Mouse (Mus musculus): ENCODE measurements around the gene Arhgap25. TPM values are rescaled to one million over a fixed set of nuclear protein-coding genes. Genes with fewer than 3 reads are reported as not detected.
A peak's percentile ranks its signal among the peaks of the same experiment; 100 is the strongest.
"Not testable (repeated sequence)": the region's sequence is repeated elsewhere in the genome, so short reads cannot be mapped to it uniquely, and the experiment has no call there.

Gene Arhgap25
- total RNA-seq, 4 experiments from 2014 or later, result 2.9 to 8.9 (median 5.9) TPM

GRCm38 (mm10) chr6:87503976-87504375 lies 29.1 kb downstream of the Arhgap25 start:
- no peak for DNase-seq (ENCODE audit: low spot score in 2 of 2)

- no peak for DNase-seq (ENCODE audit: low spot score in 2 of 2)
Observed at GRCm38 (mm10) chr6:87503536-87503935, 29.5 kb downstream of the Arhgap25 start.

GRCm38 (mm10) chr6:87502831-87503286 lies 30.2 kb downstream of the Arhgap25 start:
- DNase-seq (ENCODE audit: low spot score in 2 of 2), result no peak

DNA sequence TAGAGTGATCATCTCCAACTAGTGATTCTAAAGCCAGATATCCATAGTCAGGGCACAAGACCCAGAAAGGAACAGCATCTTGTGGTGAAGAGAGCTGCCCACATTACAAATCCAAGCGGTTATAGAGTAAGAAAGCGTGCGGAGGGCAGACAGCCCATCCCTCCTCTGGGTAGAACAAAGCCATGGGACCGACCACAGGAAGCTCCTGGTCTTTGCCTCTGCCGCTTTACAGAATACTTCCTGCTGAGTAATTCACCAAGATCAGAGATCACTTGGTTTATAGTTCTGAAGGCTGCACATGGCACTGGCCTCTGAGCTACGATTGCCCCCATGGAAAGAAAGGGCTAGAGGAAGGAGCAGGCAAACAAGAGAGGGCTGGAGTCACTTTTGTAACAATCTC lies 30.6 kb downstream of the Arhgap25 start:
- DNase-seq (ENCODE audit: low spot score in 2 of 2), result no peak

DNA sequence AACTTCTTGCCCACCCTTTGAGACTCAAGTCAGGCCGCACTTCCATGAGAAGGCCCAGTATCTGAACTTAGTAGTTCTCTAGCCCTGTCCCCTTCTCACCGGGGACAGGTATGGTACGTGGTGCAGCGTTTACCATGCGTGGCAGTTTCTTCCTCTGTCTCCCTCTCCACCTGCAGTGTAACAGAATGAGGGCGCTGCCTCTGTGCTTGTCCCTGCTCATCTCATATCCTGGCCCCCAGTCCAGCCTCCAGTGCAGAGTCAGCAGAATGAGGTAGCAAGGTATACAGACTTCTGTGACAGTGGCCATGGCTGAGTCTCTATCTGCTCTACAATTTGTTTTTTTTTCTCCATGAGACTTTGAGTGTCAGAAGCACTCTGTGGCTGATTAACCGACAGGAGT lies 32.4 kb downstream of the Arhgap25 start:
- DNase-seq (ENCODE audit: low spot score in 2 of 2), result no peak

DNA sequence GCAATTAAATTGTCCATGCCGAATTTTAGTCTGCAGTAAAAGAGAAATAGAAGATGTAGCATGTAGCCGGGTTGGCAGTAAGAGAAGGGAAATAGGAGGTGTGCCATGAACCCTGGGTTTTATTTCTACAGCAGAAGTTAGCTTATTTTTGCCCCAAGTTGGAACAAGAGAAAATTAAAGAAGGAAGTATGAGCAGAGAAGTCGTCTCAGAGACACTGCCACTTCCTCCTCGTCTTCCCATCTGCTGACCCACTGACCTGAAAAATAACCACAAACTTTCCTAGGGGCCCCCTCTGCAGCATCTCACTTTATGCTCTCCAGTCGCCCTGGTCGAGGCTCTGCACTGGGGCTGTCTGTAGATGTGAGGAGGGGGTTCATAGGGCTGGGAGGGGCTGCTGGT lies 33.3 kb downstream of the Arhgap25 start:
- DNase-seq (ENCODE audit: low spot score in 2 of 2), result no peak

- DNase-seq (ENCODE audit: low spot score in 2 of 2), result no peak
Observed at GRCm38 (mm10) chr6:87496143-87496542, 36.9 kb downstream of the Arhgap25 start.

- DNase-seq (ENCODE audit: low spot score in 2 of 2), result no peak
Observed at GRCm38 (mm10) chr6:87494339-87494738, 38.7 kb downstream of the Arhgap25 start.

GRCm38 (mm10) chr6:87487657-87488426 lies 45.2 kb downstream of the Arhgap25 start:
- DNase-seq (ENCODE audit: low spot score in 2 of 2), result no peak

DNA sequence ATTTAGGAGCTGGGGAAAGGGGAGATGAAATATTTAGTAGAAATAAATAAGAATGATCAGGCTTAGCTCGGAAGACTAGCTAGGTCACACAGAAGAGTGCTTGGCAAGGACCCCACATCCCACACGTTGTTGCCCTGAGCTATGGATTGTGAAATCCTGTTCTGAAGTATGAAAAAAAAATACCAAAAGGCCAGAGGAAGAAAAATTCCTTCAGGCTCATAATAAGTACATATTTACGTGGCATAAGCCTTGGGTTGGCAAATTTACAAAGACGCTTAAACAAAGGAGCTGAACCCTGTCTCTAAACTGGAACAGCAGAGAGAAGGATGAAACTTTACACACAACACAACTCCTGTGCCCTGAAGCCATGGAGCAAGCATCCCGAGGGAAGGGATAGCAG lies 48.3 kb downstream of the Arhgap25 start:
- no peak for DNase-seq (ENCODE audit: low spot score in 2 of 2)

GRCm38 (mm10) chr6:87483900-87484289 lies 49.2 kb downstream of the Arhgap25 start:
- no peak for DNase-seq (ENCODE audit: low spot score in 2 of 2)

DNA sequence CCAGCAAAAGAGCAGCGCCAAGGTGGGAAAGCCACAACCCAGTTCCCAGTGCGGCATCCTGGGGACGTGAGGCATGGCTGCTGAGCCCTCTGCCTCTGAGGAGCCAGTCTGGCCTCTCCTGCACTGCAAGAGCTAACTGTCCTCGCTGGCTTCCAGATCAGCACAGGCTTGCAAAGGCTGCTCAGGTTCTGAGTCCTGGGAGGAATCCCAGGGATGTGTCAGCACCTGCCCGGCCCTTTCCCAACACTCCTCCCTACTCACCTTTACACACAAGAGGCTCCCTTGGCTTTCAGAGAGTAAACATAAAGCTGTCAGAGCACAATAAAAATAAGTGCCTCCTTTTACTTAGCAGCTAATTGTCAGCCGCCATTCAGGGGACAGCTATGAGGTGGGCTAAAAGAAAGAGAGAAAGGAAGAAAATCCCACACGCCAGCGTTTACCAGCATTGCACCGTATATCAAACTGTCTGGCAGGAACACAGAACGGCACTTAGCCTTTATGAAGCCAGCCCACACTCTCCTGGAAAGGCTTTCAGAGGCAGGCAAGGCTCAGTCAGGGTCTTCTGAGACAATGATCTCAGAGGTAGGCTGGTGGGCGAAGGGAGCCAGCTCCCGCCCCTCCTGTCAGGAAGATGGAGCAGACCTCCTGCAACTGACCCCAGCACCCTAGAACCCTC lies 49.7 kb downstream of the Arhgap25 start:
- no peak for DNase-seq (ENCODE audit: low spot score in 2 of 2)

DNA sequence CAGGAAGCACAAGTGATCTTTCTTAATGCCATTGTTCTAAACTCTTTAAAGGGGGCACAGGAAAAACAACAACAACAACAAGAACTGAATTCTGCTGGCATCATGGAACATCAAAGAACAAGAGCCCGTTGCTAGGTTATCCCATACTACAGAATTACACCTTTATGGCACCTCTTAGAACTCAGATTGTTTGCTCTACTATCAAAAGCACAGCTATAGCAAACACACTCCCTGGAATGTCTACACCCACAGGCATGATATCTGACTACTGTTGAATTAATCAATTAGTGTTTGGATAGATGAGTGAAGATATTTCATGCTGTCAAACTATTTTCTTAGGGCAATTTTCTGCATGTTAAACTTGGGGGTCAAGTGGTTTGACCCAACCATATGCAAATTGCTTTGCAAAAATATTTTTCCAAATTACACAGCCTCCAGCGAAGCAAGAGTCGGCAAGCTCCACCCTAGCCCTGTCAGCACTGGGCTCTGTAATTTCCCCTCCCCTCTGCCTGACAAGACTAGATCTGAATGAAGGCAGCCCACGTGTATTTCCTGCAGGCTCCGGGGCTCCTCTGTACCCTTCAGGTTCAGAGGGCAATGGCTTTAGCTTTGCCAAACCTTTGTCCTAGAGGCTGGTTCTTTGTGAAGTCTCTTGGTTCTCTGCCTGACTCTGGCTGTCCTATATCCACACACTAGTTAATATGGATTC lies 53.6 kb downstream of the Arhgap25 start:
- DNase-seq (ENCODE audit: low spot score in 2 of 2), result no peak

GRCm38 (mm10) chr6:87478847-87479246 lies 54.2 kb downstream of the Arhgap25 start:
- DNase-seq (ENCODE audit: low spot score in 2 of 2), result no peak

GRCm38 (mm10) chr6:87475223-87475622 lies 57.8 kb downstream of the Arhgap25 start:
- DNase-seq (ENCODE audit: low spot score in 2 of 2), result no peak

DNA sequence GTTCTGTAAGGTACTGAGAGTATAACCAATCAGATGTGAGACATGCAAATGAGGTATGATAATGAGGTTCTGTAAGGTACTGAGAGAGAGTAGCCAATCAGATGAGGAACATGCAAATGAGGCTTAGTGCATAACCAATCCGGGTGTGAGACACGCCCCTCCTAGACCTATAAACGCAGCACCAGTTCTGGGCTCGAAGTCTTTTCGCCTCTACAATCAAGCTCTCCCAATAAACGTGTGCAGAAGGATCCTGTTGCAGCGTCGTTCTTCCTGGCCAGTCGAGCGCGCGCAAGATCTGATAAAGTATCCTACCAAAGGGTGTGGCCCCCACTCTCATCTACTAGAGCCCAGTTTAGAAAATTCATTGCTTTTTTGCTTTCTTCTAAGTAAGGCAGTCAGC lies 63.0 kb downstream of the Arhgap25 start:
- not testable (repeated sequence) for DNase-seq (ENCODE audit: low spot score in 2 of 2)

- DNase-seq (ENCODE audit: low spot score in 2 of 2), result no peak
Observed at GRCm38 (mm10) chr6:87468372-87468771, 64.7 kb downstream of the Arhgap25 start.

DNA sequence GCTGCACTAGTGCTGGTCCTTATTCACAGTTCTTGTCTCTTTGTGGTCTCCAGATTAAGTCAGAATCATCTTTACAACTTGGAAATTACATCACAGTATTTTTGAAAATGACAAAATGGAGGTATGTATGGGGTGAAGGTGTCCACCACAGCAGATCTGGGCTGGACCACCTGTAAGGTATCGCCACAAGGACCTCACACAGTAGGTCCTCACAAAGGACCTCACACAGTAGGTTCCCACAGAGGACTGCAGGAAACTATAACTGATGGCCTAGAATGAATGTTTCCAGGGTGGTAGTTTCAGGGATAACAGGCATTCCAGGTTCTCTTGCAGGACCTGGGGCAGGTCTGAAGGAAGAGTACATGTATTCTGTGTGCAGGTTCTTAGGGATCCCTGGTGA lies 65.7 kb downstream of the Arhgap25 start:
- DNase-seq (ENCODE audit: low spot score in 2 of 2), result no peak

DNA sequence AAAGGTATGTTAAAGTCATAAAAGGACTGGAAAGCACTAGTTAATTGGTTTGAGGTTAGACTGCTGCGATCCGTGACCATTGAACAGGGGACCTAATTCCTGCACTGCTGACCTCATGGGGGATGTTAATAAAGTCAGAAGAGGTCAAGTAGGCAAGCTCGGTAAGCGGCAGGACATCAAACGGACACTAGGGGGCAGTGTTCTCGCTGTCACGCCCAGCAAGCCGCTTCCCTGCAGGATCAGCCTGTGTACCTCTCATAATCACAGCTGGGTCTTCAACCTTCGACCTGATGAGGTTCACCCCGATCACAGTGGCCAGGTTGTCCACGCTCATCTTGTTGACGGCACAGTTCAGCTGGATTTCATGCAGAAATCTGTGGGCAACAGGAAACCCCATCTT lies 66.8 kb downstream of the Arhgap25 start:
- peak; percentile 25 to 67 for DNase-seq (ENCODE audit: low spot score in 2 of 2)

DNA sequence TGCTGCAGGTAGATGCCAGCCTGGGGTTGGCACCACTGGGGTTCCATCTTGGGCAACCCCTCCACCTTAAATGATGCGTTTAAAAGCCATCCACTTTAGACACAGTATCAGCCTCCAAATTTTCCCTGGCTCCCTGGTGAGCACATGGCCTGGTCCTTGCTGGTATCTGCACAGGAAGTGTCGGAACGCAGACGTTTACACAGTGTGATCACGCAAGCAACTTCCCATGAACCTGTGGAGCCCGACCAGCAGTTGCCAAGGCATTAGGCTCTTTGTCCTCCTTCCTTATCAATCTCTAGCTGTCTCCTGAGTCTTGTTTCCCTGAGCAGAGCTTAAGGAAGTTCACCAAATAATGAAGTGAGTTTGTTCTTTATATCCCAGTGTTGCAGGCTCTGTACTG lies 77.6 kb downstream of the Arhgap25 start:
- no peak for DNase-seq (ENCODE audit: low spot score in 2 of 2)

GRCm38 (mm10) chr6:87451771-87452170 lies 81.3 kb downstream of the Arhgap25 start:
- no peak for DNase-seq (ENCODE audit: low spot score in 2 of 2)

GRCm38 (mm10) chr6:87451016-87451415 lies 82.0 kb downstream of the Arhgap25 start:
- DNase-seq (ENCODE audit: low spot score in 2 of 2), result peak in 1 of 2 experiments; percentile 19

All from layer of hippocampus, adult 8-10 months (tissue).